Mouse (Mus musculus) MEL (cell line): ENCODE measurements around the gene 4931406P16Rik. TPM values are rescaled to one million over a fixed set of nuclear protein-coding genes. Genes with fewer than 3 reads are reported as not detected.

Source experiments
- DNase-seq: peaks from one replicate; pipeline ENCODE4 v3.0.0; 2011; ENCODE audit warnings: low read depth, low spot score
- H3K27ac ChIP-seq: 2 replicates; pipeline ENCODE4 v1.5.1; 2012; ENCODE audit warnings: low read depth, mild to moderate bottlenecking, control low read depth, low read length, moderate library complexity; ENCODE audit not compliant: control insufficient read depth
- H3K27me3 ChIP-seq, 2 experiments: fragments of 150-350 bp in 1 of 2; sonication (generic) in 1 of 2; 2 replicates each; pipeline ENCODE4 v1.6.1; 2012; ENCODE audit warnings: low read length in 2 of 2, mild to moderate bottlenecking in 2 of 2, improper control_type of control experiment in 1 of 2, moderate library complexity in 1 of 2; ENCODE audit not compliant: insufficient read depth in 2 of 2, control insufficient read depth in 1 of 2
- H3K36me3 ChIP-seq, 2 experiments: 2 replicates each; pipeline ENCODE4 v1.6.1; 2012 to 2014; ENCODE audit warnings: low read length in 2 of 2, improper control_type of control experiment in 1 of 2, inconsistent platforms in 1 of 2, mild to moderate bottlenecking in 1 of 2; ENCODE audit not compliant: insufficient read depth in 2 of 2, control insufficient read depth in 1 of 2
- H3K4me1 ChIP-seq, 2 experiments: fragments of 150-350 bp in 1 of 2; sonication (generic) in 1 of 2; 2 replicates each; pipeline ENCODE4 v1.6.1; 2012; ENCODE audit warnings: low read length in 2 of 2, improper control_type of control experiment in 1 of 2, mild to moderate bottlenecking in 1 of 2; ENCODE audit not compliant: insufficient read depth in 2 of 2, control insufficient read depth in 1 of 2
- H3K4me3 ChIP-seq, 2 experiments: fragments of 150-350 bp in 1 of 2; sonication (generic) in 1 of 2; 2 replicates each; pipeline ENCODE4 v1.5.1; 2012; ENCODE audit warnings: low read depth in 2 of 2, low read length in 2 of 2, mild to moderate bottlenecking in 2 of 2, moderate library complexity in 2 of 2, control low read depth in 1 of 2, improper control_type of control experiment in 1 of 2; ENCODE audit not compliant: control insufficient read depth in 1 of 2, insufficient read depth in 1 of 2
- H3K79me2 ChIP-seq: 2 replicates; pipeline ENCODE4 v1.6.1; 2012; ENCODE audit warnings: mild to moderate bottlenecking, low read length, moderate library complexity; ENCODE audit not compliant: control insufficient read depth, poor library complexity, insufficient read depth
- H3K9ac ChIP-seq: 2 replicates; pipeline ENCODE4 v1.6.1; 2012; ENCODE audit warnings: low read depth, mild to moderate bottlenecking, control low read depth, low read length, moderate library complexity; ENCODE audit not compliant: control insufficient read depth, poor library complexity, severe bottlenecking
- H3K9me3 ChIP-seq: fragments of 150-350 bp; sonication (generic); replicated peaks from 2 replicates; pipeline ENCODE4 v1.6.1; 2012; ENCODE audit warnings: mild to moderate bottlenecking, low read length, improper control_type of control experiment, moderate library complexity; ENCODE audit not compliant: insufficient read depth
- CHD1 ChIP-seq: IDR thresholded peaks from 2 replicates; pipeline ENCODE4 v1.6.1; 2012; ENCODE audit warnings: low read depth, mild to moderate bottlenecking, inconsistent platforms, low read length, improper control_type of control experiment
- CHD2 ChIP-seq: IDR thresholded peaks from 2 replicates; pipeline ENCODE4 v1.6.1; 2011; ENCODE audit warnings: low read length, improper control_type of control experiment
- CTCF ChIP-seq, 3 experiments: IDR thresholded peaks in 2 of 3; conservative IDR thresholded peaks in 1 of 3; 2 replicates each; pipeline ENCODE4 v1.5.1; 2011 to 2012; ENCODE audit warnings: low read length in 3 of 3, low read depth in 2 of 3, mild to moderate bottlenecking in 2 of 3, improper control_type of control experiment in 1 of 3, inconsistent platforms in 1 of 3, mixed read lengths in 1 of 3, moderate library complexity in 1 of 3; ENCODE audit not compliant: control insufficient read depth in 1 of 3, insufficient read depth in 1 of 3, poor library complexity in 1 of 3, severe bottlenecking in 1 of 3
- E2F4 ChIP-seq: IDR thresholded peaks from 2 replicates; pipeline ENCODE4 v1.6.1; 2011; ENCODE audit warnings: low read depth, low read length, improper control_type of control experiment, borderline replicate concordance
- ELF1 ChIP-seq: IDR thresholded peaks from 2 replicates; pipeline ENCODE4 v1.6.1; 2014; ENCODE audit warnings: low read depth, mild to moderate bottlenecking, inconsistent platforms, low read length, improper control_type of control experiment, moderate library complexity
- EP300 ChIP-seq, 2 experiments: IDR thresholded peaks; 2 replicates each; pipeline ENCODE4 v1.6.1; 2011; ENCODE audit warnings: improper control_type of control experiment in 2 of 2, low read length in 2 of 2, low read depth in 1 of 2, mild to moderate bottlenecking in 1 of 2
- ETS1 ChIP-seq: IDR thresholded peaks from 2 replicates; pipeline ENCODE4 v1.6.1; 2012; ENCODE audit warnings: low read depth, mild to moderate bottlenecking, inconsistent platforms, low read length, improper control_type of control experiment, moderate library complexity
- MAFK ChIP-seq: IDR thresholded peaks from 2 replicates; pipeline ENCODE4 v1.6.1; 2011; ENCODE audit warnings: low read depth, mild to moderate bottlenecking, low read length, improper control_type of control experiment, borderline replicate concordance
- MXI1 ChIP-seq: IDR thresholded peaks from 2 replicates; pipeline ENCODE4 v1.6.1; 2011; ENCODE audit warnings: mild to moderate bottlenecking, low read depth, low read length, improper control_type of control experiment
- MYC ChIP-seq: IDR thresholded peaks from 2 replicates; pipeline ENCODE4 v1.6.1; 2011; ENCODE audit warnings: low read depth, mild to moderate bottlenecking, low read length, improper control_type of control experiment, moderate library complexity
- NELFE ChIP-seq: IDR thresholded peaks from 2 replicates; pipeline ENCODE4 v1.6.1; 2011; ENCODE audit warnings: low read depth, low read length, improper control_type of control experiment
- NRF1 ChIP-seq: IDR thresholded peaks from 2 replicates; pipeline ENCODE4 v1.6.1; 2014; ENCODE audit warnings: low read depth, mild to moderate bottlenecking, inconsistent platforms, low read length, improper control_type of control experiment, moderate library complexity; ENCODE audit not compliant: poor library complexity, insufficient read depth, severe bottlenecking
- POLR2A ChIP-seq, 2 experiments: IDR thresholded peaks; 2 replicates each; pipeline ENCODE4 v1.6.1; 2011 to 2012; ENCODE audit warnings: low read length in 2 of 2, mild to moderate bottlenecking in 2 of 2, control low read depth in 1 of 2, improper control_type of control experiment in 1 of 2, low read depth in 1 of 2, moderate library complexity in 1 of 2; ENCODE audit not compliant: control insufficient read depth in 1 of 2, insufficient read depth in 1 of 2, poor library complexity in 1 of 2
- RAD21 ChIP-seq: IDR thresholded peaks from 2 replicates; pipeline ENCODE4 v1.6.1; 2011; ENCODE audit warnings: mild to moderate bottlenecking, low read depth, low read length, improper control_type of control experiment
- RCOR1 ChIP-seq: IDR thresholded peaks from 2 replicates; pipeline ENCODE4 v1.6.1; 2012; ENCODE audit warnings: low read depth, mild to moderate bottlenecking, inconsistent platforms, low read length, improper control_type of control experiment
- SIN3A ChIP-seq: IDR thresholded peaks from 2 replicates; pipeline ENCODE4 v1.6.1; 2012; ENCODE audit warnings: low read length, improper control_type of control experiment, inconsistent platforms
- SMC3 ChIP-seq: IDR thresholded peaks from 2 replicates; pipeline ENCODE4 v1.6.1; 2011; ENCODE audit warnings: low read depth, low read length, improper control_type of control experiment
- TBP ChIP-seq: IDR thresholded peaks from 2 replicates; pipeline ENCODE4 v1.8.0; 2011; ENCODE audit warnings: low read depth, low read length, improper control_type of control experiment
- UBTF ChIP-seq: IDR thresholded peaks from 2 replicates; pipeline ENCODE4 v1.6.1; 2012; ENCODE audit warnings: low read depth, mild to moderate bottlenecking, inconsistent platforms, low read length, improper control_type of control experiment, moderate library complexity, borderline replicate concordance; ENCODE audit not compliant: insufficient read depth
- ZKSCAN1 ChIP-seq: IDR thresholded peaks from 2 replicates; pipeline ENCODE4 v1.6.1; 2012; ENCODE audit warnings: low read depth, mild to moderate bottlenecking, inconsistent platforms, low read length, improper control_type of control experiment, moderate library complexity
- polyA plus RNA-seq, 2 experiments: library from polyadenylated mRNA; stranded (reverse) in 1 of 2; unstranded in 1 of 2; fragments of >175 nt in 1 of 2; fragments of >200 nt in 1 of 2; gene quantifications; 2 replicates each; pipeline versions ENCODE4 v1.2.1 to v1.2.4; 2012; ENCODE audit warnings: low replicate concordance in 2 of 2, low read depth in 1 of 2; ENCODE audit not compliant: insufficient read length in 2 of 2, insufficient read depth in 1 of 2, missing spikeins in 1 of 2
- total RNA-seq: library from RNA; depleted of rRNA; stranded (reverse); fragments of 300-350 nt; gene quantifications from 2 replicates; pipeline ENCODE4 v1.2.3, GENCODE M21; 2012

Gene 4931406P16Rik
- total and polyA plus RNA-seq, 3 experiments: 7.8 to 18.0 TPM; not detected in 1

- TF ChIP-seq NRF1 (no peak), CTCF (IDR thresholded peaks at IDR 0.05 in 2 of 3, conservative IDR thresholded peaks at IDR 0.05 in 1 of 3; ENCODE audit: control insufficient read depth in 1 of 3, insufficient read depth in 1 of 3, low read depth in 2 of 3, low read length in 3 of 3, poor library complexity in 1 of 3, severe bottlenecking in 1 of 3) (peak in 2 of 3 experiments; percentile 32 to 67; a peak in 4 of 6 replicates), SMC3 (peak; percentile 78), UBTF (no peak), MYC (no peak), EP300 (IDR thresholded peaks at IDR 0.05; ENCODE audit: low read depth in 1 of 2, low read length in 2 of 2) (no peak), RCOR1 (no peak), ZKSCAN1 (0 out of 2 replicates have a peak, but pooled peaks have one; percentile 24), E2F4 (no peak), NELFE (no peak), CHD1 (no peak), ELF1 (no peak), SIN3A (no peak), CHD2 (no peak), MXI1 (no peak), ETS1 (no peak), POLR2A (IDR thresholded peaks at IDR 0.05; ENCODE audit: control insufficient read depth in 1 of 2, insufficient read depth in 1 of 2, low read depth in 1 of 2, low read length in 2 of 2, poor library complexity in 1 of 2) (no peak), TBP (no peak), RAD21 (peak; percentile 53)
Measured at GRCm38 (mm10) chr7:34252030-34252429, 61.3 kb downstream of the 4931406P16Rik start (continued).

GRCm38 (mm10) chr7:34250738-34251137, 62.6 kb downstream of the 4931406P16Rik start, which contains the start of gene Gm6096:
TSS of gene Gm6096 (plus strand) at chr7:34251038.
- H3K36me3 ChIP-seq: peaks cover 2% of the 10 kb centered on the region in 2 experiments; a peak in 2 of 4 replicates
- H3K27me3 ChIP-seq: no peaks in the 10 kb centered on the region
- TF ChIP-seq RAD21 (no peak), MAFK (no peak), NELFE (no peak), ETS1 (no peak), MYC (no peak)
- no peaks in the 10 kb centered on the region for H3K79me2 ChIP-seq
- H3K4me1 ChIP-seq: peaks cover 0 to 9% of the 10 kb centered on the region in 2 experiments; a peak in 2 of 4 replicates
- no peak within 1 kb of the TSS for H3K9ac ChIP-seq
- no peak within 1 kb of the TSS for H3K4me3 ChIP-seq
- no peak within 1 kb of the TSS for H3K27ac ChIP-seq
- H3K9me3 ChIP-seq: no peaks in the 10 kb centered on the region
- no peak for DNase-seq
